In genomic region chr11:71752626-71753025, GRCm38 (mm10) we compare ENCODE assay signal across 12 mouse cellular contexts. TPM values are rescaled to one million over a fixed set of nuclear protein-coding genes. Genes with fewer than 3 reads are reported as not detected.
A peak's percentile ranks its signal among the peaks of the same experiment; 100 is the strongest.
DNase-seq lines count a peak whose midpoint lies in the region; ATAC-seq and TF ChIP-seq lines count a peak whose summit lies in the region.
"Had no signal": no experiment of that assay in that cellular context is flagged by ENCODE, and none has a peak within 500 bp of the region (broad histone marks: within the 10 kb centered on the region; RNA-seq: fewer than 3 reads in every experiment).

No protein-coding gene starts in this region.

- ATAC-seq in forebrain, embryonic 12.5 days (ENCODE audit: low FRiP score), result no peak

- H3K27ac ChIP-seq in forebrain, embryonic 12.5 days, result no peak overlapping the region
- H3K27ac ChIP-seq in midbrain, embryonic 10.5 days (replicated peaks), result peak overlapping the region; percentile 96
- H3K27ac ChIP-seq: kidney, embryonic 15.5 days; liver, embryonic 14.5 days had no signal

- TF ChIP-seq CTCF in lung, adult 2 months (IDR thresholded peaks at IDR 0.05; ENCODE audit: insufficient read depth, low read length), result no peak

- peak overlapping the region; percentile 91; the same call in 1 of the 2 replicates for H3K9ac ChIP-seq in forebrain, embryonic 12.5 days
- H3K9ac ChIP-seq: kidney, embryonic 15.5 days; liver, embryonic 14.5 days had no signal

- peaks cover 72% of the 10 kb centered on the region for H3K4me1 ChIP-seq in forebrain, embryonic 12.5 days
- H3K4me1 ChIP-seq in midbrain, embryonic 10.5 days, result peaks cover 87% of the 10 kb centered on the region
- peaks cover 6% of the 10 kb centered on the region for H3K4me1 ChIP-seq in lung, adult 2 months (ENCODE audit: control insufficient read depth, insufficient read depth, low read length)

- WGBS in forebrain, embryonic 12.5 days, result 75% methylated on average over 3 of the region's 3 CpGs
- 80% methylated on average over 3 of the region's 3 CpGs for WGBS in midbrain, embryonic 10.5 days
- WGBS in lung, adult 2 months, result 70% methylated on average over 3 of the region's 3 CpGs

- no peak for TF ChIP-seq POLR2A in lung, adult 2 months (IDR thresholded peaks at IDR 0.05; ENCODE audit: borderline replicate concordance, extremely low read depth, low read depth, low read length)

- DNase-seq in thymus, postnatal 4 days, result peak; percentile 29
- DNase-seq in thymus, postnatal 10 days (ENCODE audit: low spot score in 2 of 2), result no peak
- DNase-seq in midbrain, embryonic 10.5 days (ENCODE audit: low spot score), result no peak
- no peak for DNase-seq in spleen, postnatal 36 days (ENCODE audit: low spot score in 2 of 2)
- no peak for DNase-seq in frontal cortex, postnatal 14 days (ENCODE audit: low spot score in 2 of 2)
- no peak for DNase-seq in lung, adult 2 months
- DNase-seq: gastrocnemius, postnatal 14 days; heart, postnatal 14 days had no signal

- no peaks in the 10 kb centered on the region for H3K9me3 ChIP-seq in forebrain, embryonic 12.5 days
- no peaks in the 10 kb centered on the region for H3K9me3 ChIP-seq in midbrain, embryonic 10.5 days (replicated peaks)
- H3K9me3 ChIP-seq: kidney, embryonic 15.5 days; megakaryocyte, embryonic 14.5 days had no signal

- H3K4me2 ChIP-seq in forebrain, embryonic 12.5 days, result peak overlapping the region; percentile 89

- no peaks in the 10 kb centered on the region for H3K36me3 ChIP-seq in forebrain, embryonic 12.5 days (replicated peaks)
- no peaks in the 10 kb centered on the region for H3K36me3 ChIP-seq in midbrain, embryonic 10.5 days
- H3K36me3 ChIP-seq: kidney, embryonic 15.5 days had no signal

- no peaks in the 10 kb centered on the region for H3K27me3 ChIP-seq in forebrain, embryonic 12.5 days
- peaks cover 41% of the 10 kb centered on the region for H3K27me3 ChIP-seq in midbrain, embryonic 10.5 days (ENCODE audit: low read depth, poor library complexity, severe bottlenecking)

- H3K4me3 ChIP-seq in forebrain, embryonic 12.5 days (replicated peaks), result peak overlapping the region; percentile 85
- H3K4me3 ChIP-seq in midbrain, embryonic 10.5 days, result peak overlapping the region; percentile 94
- no peak overlapping the region for H3K4me3 ChIP-seq in lung, adult 2 months (replicated peaks; ENCODE audit: extremely low read depth, low read depth, low read length)
- H3K4me3 ChIP-seq: megakaryocyte, embryonic 14.5 days had no signal

RNA-seq across cellular contexts. Expression of gene Wscd1, which starts 2.9 kb away (rescaled TPM):
- polyA plus RNA-seq in forebrain, embryonic 12.5 days (2016; fragmentation: Nextera tagmentation; extraction: Ambion mirVana), result 58.3 and 65.1 TPM in 2 replicates
- polyA plus RNA-seq in midbrain, embryonic 10.5 days (2016; fragmentation: Nextera tagmentation; extraction: Ambion mirVana), result 61.5 and 86.9 TPM in 2 replicates
- 45.4 and 52.6 TPM in 2 replicates for polyA plus RNA-seq in lung, adult 2 months (2012; rRNA removed)
